Mouse (Mus musculus) embryonic facial prominence, embryonic 11.5 days (tissue): ENCODE results near the gene Tnfrsf18. TPM values are rescaled to one million over a fixed set of nuclear protein-coding genes. Genes with fewer than 3 reads are reported as not detected.
A peak's percentile ranks its signal among the peaks of the same experiment; 100 is the strongest.

Experiments
- ATAC-seq: fragments of 200-750 bp; cut with Nextera tagmentation; replicated peaks from 2 replicates; pipeline ENCODE4 v1.8.0; 2017; ENCODE audit warnings: low read depth; ENCODE audit not compliant: insufficient number of reproducible peaks, low FRiP score, low TSS enrichment
- DNase-seq: peaks from one replicate; pipeline ENCODE4 v3.0.0-alpha.2; 2015; ENCODE audit warnings: low spot score
- H3K27ac ChIP-seq: fragments of 300-500 bp; sonication (generic); replicated peaks from 2 replicates; pipeline ENCODE4 v1.5.1; 2014; ENCODE audit warnings: mild to moderate bottlenecking, low read depth, low read length, control low read depth
- H3K27me3 ChIP-seq: fragments of 300-500 bp; sonication (generic); 2 replicates; pipeline ENCODE4 v1.6.1; 2014; ENCODE audit warnings: mild to moderate bottlenecking, low read length, moderate library complexity, mixed read lengths; ENCODE audit not compliant: control insufficient read depth, insufficient read depth
- H3K36me3 ChIP-seq: fragments of 300-500 bp; sonication (generic); replicated peaks from 2 replicates; pipeline ENCODE4 v1.6.1; 2014; ENCODE audit warnings: low read depth, mild to moderate bottlenecking, low read length, moderate library complexity, mixed read lengths; ENCODE audit not compliant: control insufficient read depth, insufficient read depth
- H3K4me1 ChIP-seq: fragments of 300-500 bp; sonication (generic); 2 replicates; pipeline ENCODE4 v1.6.1; 2014; ENCODE audit warnings: low read length, mixed read lengths; ENCODE audit not compliant: control insufficient read depth, insufficient read depth
- H3K4me2 ChIP-seq: fragments of 300-500 bp; sonication (generic); 2 replicates; pipeline ENCODE4 v1.6.1; 2014; ENCODE audit warnings: low read depth, mild to moderate bottlenecking, control low read depth, low read length, moderate library complexity
- H3K4me3 ChIP-seq: fragments of 300-500 bp; sonication (generic); 2 replicates; pipeline ENCODE4 v1.5.1; 2014; ENCODE audit warnings: low read depth, low read length, control low read depth
- H3K9ac ChIP-seq: fragments of 300-500 bp; sonication (generic); replicated peaks from 2 replicates; pipeline ENCODE4 v1.6.1; 2014; ENCODE audit warnings: mild to moderate bottlenecking, control low read depth, low read length
- H3K9me3 ChIP-seq: fragments of 300-500 bp; sonication (generic); replicated peaks from 2 replicates; pipeline ENCODE4 v1.6.1; 2016; ENCODE audit warnings: mild to moderate bottlenecking, low read length, inconsistent platforms, mixed read lengths; ENCODE audit not compliant: control insufficient read depth
- WGBS: fragments of 180-500 bp; shearing (Covaris S2); extraction: QIAGEN DNeasy Blood & Tissue Kit; methylation state at CpG from one replicate; pipeline ENCODE4 v1.1.7; 2014; 5-methylcytosine and 5-hydroxymethylcytosine counted together
- polyA plus RNA-seq: library from polyadenylated mRNA; unstranded; fragments of >200 nt; fragmentation: Nextera tagmentation; extraction: Ambion mirVana; gene quantifications from 2 replicates; pipeline ENCODE4 v1.2.1, GENCODE M21; 2014

The Tnfrsf18 gene
- polyA plus RNA-seq, 1 experiment from 2014 or later: 0.55 TPM

DNA sequence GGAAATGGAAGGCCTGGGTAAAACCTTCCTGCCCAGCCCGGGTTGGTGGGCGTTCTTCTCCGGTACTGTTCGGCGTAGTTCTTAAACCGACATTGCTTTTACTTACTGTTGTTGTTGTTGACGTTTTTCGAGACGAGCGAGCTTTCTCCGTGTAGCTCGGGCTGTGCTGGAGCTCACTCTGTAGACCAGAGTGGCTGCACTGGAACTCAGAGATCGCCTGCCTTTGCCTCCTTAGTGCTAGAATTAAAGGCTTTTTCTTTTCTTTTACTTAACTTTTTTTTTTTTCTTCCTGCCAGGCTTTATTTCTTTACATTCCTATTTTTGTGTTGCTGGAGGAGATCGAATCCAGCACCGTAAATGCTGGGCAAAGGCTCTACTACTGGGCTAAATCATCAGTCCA, 32.4 kb upstream of the Tnfrsf18 start:
- WGBS: 6% methylated on average over 15 of the region's 15 CpGs
- Histone ChIP-seq H3K9ac (peak overlapping the region; percentile 88), H3K27ac (peak overlapping the region; percentile 80), H3K4me2 (peak overlapping the region; percentile 43), H3K9me3 (no peaks in the 10 kb centered on the region), H3K27me3 (no peaks in the 10 kb centered on the region), H3K36me3 (no peaks in the 10 kb centered on the region; the same call in 1 of the 2 replicates), H3K4me1 (no peaks in the 10 kb centered on the region), H3K4me3 (peak overlapping the region; percentile 74)
- ATAC-seq (no peak), DNase-seq (no peak)

DNA sequence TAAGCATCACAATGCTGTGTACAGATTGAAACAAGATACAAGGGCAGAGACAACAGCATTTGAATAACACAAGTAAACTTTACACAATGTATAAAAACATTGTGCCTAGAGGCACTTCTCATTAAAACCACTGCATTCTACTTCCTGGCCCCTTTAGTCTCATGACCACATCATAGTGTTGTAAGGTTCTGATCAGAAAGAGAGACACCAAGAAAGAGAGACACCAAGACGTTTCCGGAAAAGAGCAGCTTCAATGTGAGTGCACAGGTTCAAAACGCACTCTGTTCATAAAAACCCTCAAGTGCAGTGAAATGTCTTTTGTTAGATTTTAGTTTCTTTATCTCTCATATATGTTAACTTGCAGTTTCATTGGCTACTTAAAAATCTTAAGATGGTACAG, 21.9 kb upstream of the Tnfrsf18 start:
- ATAC-seq (no peak), DNase-seq (no peak)
- H3K9ac ChIP-seq: no peak overlapping the region
- no peak overlapping the region for H3K27ac ChIP-seq
- peaks cover 8% of the 10 kb centered on the region for H3K36me3 ChIP-seq
- H3K4me3 ChIP-seq: no peak overlapping the region
- H3K4me2 ChIP-seq: no peak overlapping the region
- no peaks in the 10 kb centered on the region for H3K4me1 ChIP-seq
- H3K27me3 ChIP-seq: no peaks in the 10 kb centered on the region
- H3K9me3 ChIP-seq: no peaks in the 10 kb centered on the region
- 90% methylated on average over 3 of the region's 3 CpGs for WGBS

DNA sequence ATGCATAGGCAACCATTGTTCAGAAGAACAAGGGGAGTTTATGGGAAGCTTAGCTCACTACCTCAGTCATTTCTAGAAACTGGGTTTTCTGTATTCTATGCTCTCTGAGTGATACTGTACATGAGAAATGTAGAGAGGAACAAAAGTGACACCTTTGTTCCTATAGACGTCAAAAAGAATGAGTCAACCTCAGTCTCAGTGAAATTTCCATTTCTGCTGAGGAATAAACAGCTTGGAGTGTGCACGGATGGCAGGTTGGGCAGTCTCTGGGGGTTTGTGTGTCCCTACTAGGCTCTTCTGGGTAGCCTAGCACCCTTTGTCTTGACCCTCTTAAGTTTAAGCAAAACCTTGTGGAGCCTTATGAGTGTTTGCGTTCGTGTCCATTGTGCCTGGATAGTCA, 17.6 kb upstream of the Tnfrsf18 start:
- no peak for ATAC-seq

DNA sequence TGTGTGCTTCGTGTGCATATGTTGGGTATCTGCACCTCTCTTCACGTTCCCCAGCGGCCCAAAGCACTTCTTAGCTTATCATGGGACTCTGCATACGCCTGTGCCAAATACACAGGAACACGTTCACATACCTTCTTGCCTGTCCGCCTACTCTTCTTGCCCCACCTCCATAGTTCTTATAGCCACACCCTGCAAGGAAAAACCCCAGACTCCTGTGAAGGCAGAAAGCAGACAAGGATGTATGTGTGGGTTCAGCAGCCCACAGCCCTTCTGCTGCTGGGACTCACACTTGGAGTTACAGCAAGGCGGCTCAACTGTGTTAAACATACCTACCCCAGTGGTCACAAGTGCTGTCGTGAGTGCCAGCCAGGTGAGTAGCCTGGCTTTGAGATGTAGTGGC, 12.3 kb upstream of the Tnfrsf18 start, which contains the start of gene Tnfrsf4:
Gene Tnfrsf4, plus strand, starts transcription at position 207 of the 400 bp plus-strand sequence.
- ATAC-seq (no peak), DNase-seq (no peak)
- Histone ChIP-seq H3K4me3 (no peak within 1 kb of the TSS), H3K4me1 (no peaks in the 10 kb centered on the region), H3K27ac (no peak within 1 kb of the TSS), H3K9me3 (no peaks in the 10 kb centered on the region), H3K9ac (no peak within 1 kb of the TSS), H3K27me3 (no peaks in the 10 kb centered on the region), H3K4me2 (no peak within 1 kb of the TSS), H3K36me3 (peaks cover 6% of the 10 kb centered on the region)
- WGBS: 88% methylated on average over 8 of the region's 8 CpGs

More for the DNA sequence above, 17.6 kb upstream of the Tnfrsf18 start:
- H3K9me3 ChIP-seq: no peaks in the 10 kb centered on the region
- H3K4me2 ChIP-seq: no peak overlapping the region
- H3K36me3 ChIP-seq: peaks cover 7% of the 10 kb centered on the region
- H3K27me3 ChIP-seq: no peaks in the 10 kb centered on the region
- no peak overlapping the region for H3K4me3 ChIP-seq
- 94% methylated on average over 4 of the region's 4 CpGs for WGBS
- no peak overlapping the region for H3K27ac ChIP-seq
- H3K4me1 ChIP-seq: no peaks in the 10 kb centered on the region
- no peak overlapping the region for H3K9ac ChIP-seq
- no peak for DNase-seq

DNA sequence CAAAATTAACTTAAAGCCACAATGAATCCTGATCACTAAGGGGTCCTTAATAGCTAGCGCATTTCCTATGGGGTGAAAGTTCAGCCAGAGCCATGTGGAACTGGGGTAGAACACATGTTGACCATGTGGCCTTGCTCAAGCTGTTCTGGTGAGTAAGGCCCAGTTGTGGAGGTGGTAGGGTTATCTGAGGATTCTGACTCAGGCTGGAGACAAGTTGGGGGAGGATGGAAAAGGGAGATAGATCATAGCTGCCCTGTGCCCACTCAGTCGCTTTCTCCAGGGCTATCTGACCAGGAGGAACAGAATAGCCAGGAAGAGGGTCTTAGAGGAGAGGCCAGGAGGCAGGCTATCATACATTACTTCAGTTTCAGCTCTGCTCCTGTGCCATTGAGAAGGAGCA, 11.5 kb upstream of the Tnfrsf18 start:
- no peak overlapping the region for H3K9ac ChIP-seq
- no peak overlapping the region for H3K4me3 ChIP-seq
- no peaks in the 10 kb centered on the region for H3K27me3 ChIP-seq
- H3K27ac ChIP-seq: no peak overlapping the region
- H3K4me1 ChIP-seq: no peaks in the 10 kb centered on the region
- ATAC-seq (no peak), DNase-seq (no peak)
- no peaks in the 10 kb centered on the region for H3K9me3 ChIP-seq
- WGBS: 76% methylated on average over 2 of the region's 2 CpGs
- H3K36me3 ChIP-seq: peaks cover 3% of the 10 kb centered on the region
- H3K4me2 ChIP-seq: no peak overlapping the region

DNA sequence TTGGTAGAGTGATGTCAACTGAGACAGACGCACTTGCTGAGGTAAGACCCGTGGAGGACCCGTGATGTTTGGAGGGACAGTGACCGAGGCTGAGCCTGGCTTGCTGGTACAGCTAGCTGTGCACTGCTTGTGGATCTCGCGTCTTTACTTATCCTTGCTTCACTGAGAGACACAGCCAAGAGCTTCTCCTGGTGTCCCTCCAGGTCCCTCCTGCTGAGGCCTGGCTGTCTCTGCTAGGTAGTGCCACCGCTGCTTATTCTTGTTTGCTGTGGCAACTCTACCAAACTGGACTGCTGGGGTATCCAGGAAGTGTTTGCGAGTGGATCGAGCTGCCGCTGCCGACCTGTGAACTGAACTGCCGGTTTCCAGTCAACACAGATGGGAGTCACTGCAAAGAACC, 6.2 kb upstream of the Tnfrsf18 start:
- H3K4me2 ChIP-seq: no peak overlapping the region
- no peaks in the 10 kb centered on the region for H3K27me3 ChIP-seq
- ATAC-seq (no peak), DNase-seq (no peak)
- no peak overlapping the region for H3K9ac ChIP-seq
- H3K4me1 ChIP-seq: no peaks in the 10 kb centered on the region
- no peak overlapping the region for H3K27ac ChIP-seq
- no peaks in the 10 kb centered on the region for H3K9me3 ChIP-seq
- no peak overlapping the region for H3K4me3 ChIP-seq
- 93% methylated on average over 12 of the region's 12 CpGs for WGBS
- no peaks in the 10 kb centered on the region; the same call in 1 of the 2 replicates for H3K36me3 ChIP-seq

DNA sequence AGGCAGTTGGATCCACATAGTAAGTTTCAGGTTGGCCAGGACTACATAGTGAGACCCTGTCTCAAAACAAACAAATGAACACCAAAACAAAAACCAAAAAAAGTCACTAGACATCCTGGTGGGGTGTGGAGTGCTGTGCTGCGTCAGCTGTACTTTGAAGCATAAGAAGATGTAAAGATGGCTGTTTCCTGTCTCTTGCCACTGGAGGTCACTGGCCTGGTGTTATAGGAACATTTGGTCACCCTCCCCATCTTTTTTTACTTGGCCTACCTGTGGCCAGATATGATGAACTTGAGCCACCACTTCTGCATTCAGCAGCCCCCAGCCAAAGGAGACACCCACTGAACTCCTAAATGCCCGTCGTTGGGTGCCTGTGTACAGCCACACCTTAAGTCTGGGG, 4.6 kb upstream of the Tnfrsf18 start:
- Histone ChIP-seq H3K4me2 (no peak overlapping the region), H3K4me3 (no peak overlapping the region), H3K9ac (no peak overlapping the region), H3K27ac (no peak overlapping the region), H3K36me3 (no peaks in the 10 kb centered on the region), H3K9me3 (no peaks in the 10 kb centered on the region), H3K4me1 (no peaks in the 10 kb centered on the region), H3K27me3 (no peaks in the 10 kb centered on the region)
- ATAC-seq (no peak), DNase-seq (no peak)
- 86% methylated on average over 3 of the region's 3 CpGs for WGBS

DNA sequence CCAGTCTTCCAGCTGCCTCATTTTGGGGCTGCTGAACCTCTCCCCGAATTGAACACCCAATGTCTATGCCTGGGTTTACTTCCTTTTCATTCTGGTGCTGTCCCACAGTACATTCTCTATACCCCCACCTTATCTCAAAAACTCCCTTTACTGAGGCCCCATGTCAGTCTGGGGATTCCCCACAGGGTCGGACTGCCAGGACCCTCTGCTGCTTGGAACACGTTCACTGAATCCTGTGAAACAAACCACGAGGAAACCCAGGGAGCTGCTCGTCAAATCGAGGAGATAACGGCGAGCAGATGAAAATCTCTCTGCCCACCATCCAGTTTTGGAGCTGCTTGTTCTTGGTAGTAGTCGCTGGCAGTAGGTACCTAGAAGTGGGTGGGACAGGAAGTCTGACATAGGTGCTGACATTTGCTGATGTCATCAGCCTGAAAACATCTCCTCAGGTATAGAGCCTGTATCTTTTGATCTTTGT, 4.0 kb upstream of the Tnfrsf18 start:
- H3K4me2 ChIP-seq: no peak overlapping the region
- H3K9ac ChIP-seq: no peak overlapping the region
- H3K4me3 ChIP-seq: no peak overlapping the region
- 83% methylated on average over 9 of the region's 9 CpGs for WGBS
- ATAC-seq: no peak
- no peak overlapping the region for H3K27ac ChIP-seq
- H3K9me3 ChIP-seq: no peaks in the 10 kb centered on the region
- H3K36me3 ChIP-seq: no peaks in the 10 kb centered on the region
- H3K27me3 ChIP-seq: no peaks in the 10 kb centered on the region
- H3K4me1 ChIP-seq: no peaks in the 10 kb centered on the region
- no peak for DNase-seq
